Mouse (Mus musculus): ENCODE data around the gene Id1. TPM values are rescaled to one million over a fixed set of nuclear protein-coding genes. Genes with fewer than 3 reads are reported as not detected.

Id1 gene
- total RNA-seq, 2 experiments from 2014 or later, result 11.5 to 17.7 TPM

DNA sequence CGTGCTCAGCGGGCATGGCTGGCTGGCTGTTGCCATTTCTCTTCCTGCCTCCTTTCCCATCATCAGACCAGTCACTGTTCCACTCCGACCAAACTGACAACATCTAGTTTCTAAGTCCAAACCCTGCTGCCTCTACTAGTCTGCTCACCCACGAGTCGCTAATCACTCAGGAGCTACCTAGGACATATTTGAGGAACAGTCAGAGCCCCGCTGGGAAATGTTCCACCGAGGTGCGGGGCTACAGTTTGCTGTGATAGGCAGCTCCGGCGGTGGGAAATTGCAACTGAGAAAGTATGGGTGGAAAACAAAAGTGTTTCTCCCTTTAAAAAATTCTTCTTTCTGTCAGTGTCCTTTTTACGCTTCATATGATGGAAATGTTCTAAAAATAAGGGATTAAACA, 18.4 kb upstream of the Id1 start:
- DNase-seq, result no peak
- intact Hi-C loops (cut with DNase I), result no loop called here

DNA sequence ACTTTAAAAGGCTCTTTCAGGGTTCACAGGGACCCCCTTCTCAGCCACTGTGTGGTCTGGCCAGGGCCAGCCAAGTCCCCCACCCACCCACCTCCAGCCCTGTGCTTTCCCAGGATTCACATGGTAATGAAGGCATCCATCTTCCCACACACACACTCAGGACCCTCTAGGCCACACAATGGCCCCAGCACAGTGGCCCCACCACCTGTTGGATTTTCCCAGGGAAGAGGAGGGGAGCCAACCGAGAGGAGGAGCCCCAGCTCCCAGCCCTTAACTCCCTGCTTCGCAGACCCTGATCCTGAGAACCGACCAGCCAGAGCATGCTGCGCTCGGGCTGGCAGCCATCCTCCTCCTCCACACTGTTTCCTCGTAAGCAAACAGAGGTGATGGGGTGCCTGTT, 18.0 kb upstream of the Id1 start:
- no peak for DNase-seq
- intact Hi-C loops (cut with DNase I), result no loop called here

DNA sequence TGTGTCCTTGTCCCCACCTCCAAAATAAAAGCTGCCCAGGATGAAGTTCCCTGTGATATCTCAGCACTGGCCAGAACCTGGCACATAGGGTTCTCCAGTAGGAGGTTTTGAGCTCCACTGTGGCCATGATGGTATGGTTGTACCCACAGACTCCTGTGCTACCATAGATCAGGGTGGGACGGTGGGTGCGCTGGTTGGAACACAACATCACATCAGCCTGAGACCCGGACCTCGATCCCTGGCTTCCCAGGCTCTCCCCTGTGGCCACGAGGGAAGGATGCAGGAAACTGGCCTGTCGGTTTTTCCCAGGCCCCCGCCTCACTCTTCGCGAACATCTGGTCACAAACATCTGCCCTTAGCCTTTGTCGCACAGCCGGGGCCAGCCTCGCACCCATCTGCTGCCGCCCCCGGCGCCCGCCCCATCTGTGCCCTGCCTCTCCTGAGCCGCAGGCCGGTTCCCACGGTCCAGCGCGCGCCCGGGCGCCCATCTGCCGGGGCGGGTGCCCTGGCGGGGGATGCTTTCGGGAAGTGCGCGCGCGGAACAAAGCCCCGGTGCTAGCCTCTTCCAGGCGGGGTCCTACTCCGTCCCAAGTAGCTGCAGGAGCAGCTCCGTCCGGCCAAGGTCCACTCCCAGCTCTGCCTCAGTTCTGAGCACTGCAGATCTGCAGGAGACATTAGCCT, 12.3 kb upstream of the Id1 start:
- intact Hi-C loops (cut with DNase I), result no loop called here
- DNase-seq, result peak in 1 of 2 experiments; percentile 36

DNA sequence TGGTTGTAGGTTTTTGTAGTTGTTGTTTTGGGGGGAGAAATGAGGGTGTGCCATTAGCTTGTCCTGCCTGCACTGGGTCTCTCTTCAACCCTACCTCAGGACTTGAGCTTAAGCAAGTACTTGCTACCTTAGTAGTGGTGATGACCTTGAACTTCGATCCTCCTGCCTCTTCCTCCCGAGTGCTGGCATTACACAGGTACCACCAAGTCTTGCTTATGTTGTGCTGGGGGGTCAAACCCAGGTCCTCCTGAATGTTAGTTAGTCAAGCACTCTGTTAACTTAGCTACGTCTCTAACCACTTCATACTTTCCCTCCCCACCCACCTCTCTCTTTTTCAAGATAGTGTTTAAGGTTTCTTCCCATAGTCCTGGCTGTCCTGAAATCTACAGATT, 11.7 kb upstream of the Id1 start:
- intact Hi-C loops (cut with DNase I), result no loop called here
- DNase-seq, result no peak

DNA sequence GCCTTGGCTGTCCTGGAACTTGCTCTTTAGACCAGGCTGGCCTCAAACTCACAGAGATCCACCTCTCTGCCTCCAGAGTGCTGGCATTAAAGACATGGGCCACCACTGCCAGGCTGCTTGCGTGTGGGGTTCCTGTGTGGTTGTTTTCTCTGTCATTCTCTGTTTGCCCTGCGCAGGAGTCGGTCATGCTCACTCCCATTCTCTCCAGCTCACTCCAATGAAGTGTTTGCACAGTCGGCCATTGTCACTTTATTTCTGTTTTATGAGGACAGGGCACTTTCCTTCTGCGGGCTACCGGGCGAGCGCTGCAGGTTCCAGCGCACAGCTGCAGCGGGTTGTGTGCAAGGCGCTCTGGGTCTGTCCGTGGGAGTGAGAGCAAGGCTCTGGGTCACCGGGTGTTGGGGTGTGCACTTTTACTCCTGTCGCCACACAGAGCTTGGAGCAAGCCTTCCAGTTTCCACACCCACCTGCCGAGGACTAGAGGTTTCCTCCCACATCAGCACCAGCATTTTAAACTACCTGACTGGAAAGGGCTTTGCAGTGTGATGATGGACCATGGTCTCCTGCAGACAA, 10.8 kb upstream of the Id1 start:
- intact Hi-C loops (cut with DNase I), result no loop called here
- DNase-seq, result no peak

DNA sequence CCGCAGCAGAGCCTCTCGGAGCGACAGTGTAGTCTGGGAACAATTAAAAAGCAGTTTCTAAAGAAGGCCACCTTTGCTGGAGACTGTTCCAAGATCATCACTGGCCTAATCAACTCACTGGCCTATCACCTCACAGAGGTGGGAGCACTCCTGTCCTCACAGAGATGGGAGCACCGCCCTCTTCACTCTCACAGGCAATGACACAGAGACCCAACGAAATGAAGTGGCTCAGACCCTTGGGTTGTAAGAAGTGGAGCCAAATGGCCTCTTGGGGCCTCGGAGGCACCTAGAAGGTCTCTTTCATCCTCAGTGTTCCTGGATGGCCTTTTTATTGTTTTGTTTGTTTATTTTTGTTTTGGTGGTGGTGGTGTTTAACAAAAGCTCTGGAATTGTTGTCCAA, 9.8 kb upstream of the Id1 start:
- intact Hi-C loops (cut with DNase I), result no loop called here
- no peak for DNase-seq

DNA sequence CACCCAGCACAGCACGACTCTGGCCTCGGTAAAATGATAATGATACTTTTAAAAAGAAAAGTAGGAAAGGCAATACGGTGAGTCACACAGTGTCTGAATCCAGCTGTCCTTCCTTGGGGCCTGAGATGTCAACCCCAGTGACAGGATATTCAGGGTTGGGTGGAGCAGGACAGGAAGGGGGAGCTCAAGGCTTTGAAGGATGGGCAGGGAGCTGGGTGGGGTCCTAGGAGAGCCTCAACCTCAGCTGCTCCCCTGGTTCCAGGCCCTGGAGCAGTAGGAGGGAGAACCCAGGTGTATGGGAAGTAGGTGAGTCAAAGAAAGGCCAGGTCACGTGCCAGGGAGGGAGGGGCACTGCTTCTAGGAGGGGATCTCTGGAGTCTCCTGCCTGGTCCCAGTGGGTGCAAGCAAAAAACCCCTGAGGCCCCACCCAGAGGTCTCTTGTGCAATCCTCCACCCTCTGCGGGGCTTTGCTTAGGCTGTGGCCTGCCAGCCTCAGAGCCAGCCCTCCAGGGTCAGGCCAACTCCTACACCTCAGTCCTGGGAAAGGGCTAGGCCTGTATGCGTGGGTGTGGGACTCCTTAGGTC, 9.2 kb upstream of the Id1 start:
- DNase-seq, result no peak
- intact Hi-C loops (cut with DNase I), result no loop called here

DNA sequence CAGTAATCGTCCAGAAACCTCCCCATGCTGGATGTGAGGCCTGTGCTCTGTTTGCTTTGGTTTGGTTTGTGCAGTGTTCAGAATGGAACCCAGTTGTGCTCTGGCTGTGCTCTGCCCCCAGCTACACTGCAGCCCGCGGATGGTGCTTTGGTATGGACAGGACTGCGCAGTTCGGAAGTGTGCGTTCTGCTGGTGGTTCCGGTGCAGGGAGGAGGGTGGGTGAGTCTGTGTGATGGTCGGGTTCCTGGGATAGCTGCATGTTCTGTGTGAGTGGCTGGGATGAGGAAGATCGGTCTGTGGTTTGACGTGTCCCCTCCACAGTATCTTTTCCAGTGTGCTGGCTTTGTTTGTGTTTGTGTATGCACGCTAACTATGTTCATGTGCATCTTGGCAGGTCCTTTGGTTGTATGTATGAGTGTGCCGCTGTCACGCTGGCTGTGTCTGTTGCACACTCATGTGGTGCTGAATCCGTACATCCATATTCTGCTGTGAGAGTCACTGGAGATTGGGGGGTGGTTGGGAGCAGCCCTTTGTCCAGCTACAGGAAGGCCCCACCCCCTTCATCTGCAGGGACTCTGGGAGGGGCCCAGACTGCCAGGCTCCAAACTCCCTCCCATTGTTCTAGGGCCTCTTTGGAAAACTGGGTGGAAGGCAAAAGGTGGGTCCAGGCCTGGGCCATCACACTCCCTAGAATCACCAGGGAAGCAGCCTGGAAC, 8.1 kb upstream of the Id1 start:
- DNase-seq, result peak in 1 of 2 experiments; percentile 15
- intact Hi-C loops (cut with DNase I), result no loop called here

DNA sequence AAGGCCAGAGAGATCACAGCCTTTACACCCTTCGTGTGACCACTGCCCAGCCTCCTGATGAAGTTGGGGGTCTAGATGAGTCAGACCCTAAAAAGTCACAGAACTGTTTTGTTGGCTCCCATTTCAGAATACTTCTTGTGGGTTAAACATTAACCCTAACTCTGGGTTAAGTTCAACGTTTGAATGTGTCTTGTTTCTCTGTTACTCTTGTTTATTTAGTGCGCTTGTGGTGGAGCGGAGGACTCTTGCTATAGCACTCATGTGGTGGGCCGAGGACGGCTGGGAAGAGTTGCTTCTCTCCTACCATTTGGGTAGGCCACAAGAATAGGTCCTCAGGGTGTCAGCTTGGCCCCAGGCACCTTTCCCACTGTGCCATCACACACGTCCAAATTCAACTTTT, 7.5 kb upstream of the Id1 start:
- intact Hi-C loops (cut with DNase I), result no loop called here
- no peak for DNase-seq

DNA sequence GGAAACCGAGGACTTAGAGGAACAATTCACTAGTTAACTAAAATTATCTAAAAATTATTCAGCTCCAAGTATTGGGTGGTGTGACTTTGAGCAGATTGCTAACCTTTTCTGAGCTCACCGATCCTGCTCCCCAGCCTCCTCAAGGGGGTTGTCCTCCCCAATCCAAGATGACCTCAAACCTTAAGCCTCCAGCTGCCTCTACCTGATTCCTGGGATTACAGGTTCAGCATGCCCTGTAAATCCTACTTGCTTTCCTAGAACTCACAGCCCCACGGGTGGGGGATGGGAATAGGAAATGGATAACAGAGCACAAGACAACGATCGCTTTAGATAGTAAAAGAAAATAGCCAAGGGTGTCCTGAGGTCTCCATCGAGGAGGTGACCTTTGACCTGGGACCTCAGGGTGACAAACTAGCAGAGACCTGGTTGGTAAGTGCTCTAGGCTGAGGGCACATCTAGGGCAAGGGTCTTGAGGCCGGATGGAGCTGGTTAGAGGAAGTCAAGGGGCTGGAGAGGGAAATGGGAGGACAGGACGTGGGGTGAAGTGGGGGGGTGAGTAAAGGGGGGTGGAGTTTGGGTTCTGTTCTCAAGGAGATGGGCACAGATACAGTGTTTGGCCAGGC, 6.9 kb upstream of the Id1 start:
- intact Hi-C loops (cut with DNase I), result no loop called here

DNA sequence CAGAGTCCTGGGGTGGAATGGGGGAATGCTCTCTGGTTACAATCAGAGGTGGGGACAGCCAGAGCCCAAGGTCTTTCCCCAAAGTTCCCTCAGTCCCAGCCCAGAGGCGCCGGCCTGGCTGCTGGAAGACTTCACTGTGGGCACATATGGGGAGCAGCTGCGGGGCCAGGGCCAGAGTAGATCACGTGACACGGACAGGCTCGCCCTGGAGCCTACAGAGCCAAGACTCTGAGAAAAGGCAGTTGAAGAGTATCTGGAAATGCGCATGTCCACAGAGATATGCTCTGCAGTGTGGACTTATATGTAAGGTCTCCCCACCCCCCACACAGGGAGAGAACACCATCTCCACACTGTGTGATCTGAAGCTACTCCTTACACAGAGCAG, 6.4 kb upstream of the Id1 start:
- DNase-seq, result peak; percentile 48 to 53
- intact Hi-C loops (cut with DNase I), result no loop called here

More for the DNA sequence above, 6.9 kb upstream of the Id1 start:
- DNase-seq, result no peak

DNA sequence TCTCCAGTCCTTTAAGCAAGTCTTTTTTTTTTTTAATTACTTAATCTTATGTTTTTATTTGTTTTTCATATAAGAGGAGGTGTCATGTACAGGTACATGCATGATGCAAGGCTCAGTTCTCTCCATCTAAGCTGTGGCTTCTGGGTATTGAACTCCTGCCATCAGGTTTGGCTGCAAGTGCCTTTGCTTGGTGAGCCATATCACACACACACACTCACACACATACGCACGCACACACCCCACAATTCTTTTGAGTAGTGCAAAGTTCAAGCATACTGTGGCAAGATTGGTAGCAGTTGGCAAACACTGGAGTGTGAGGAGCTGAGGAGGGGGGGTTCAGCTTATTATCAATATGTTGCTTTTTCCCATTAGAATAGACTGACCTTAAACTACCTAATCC, 2.9 kb upstream of the Id1 start:
- intact Hi-C loops (cut with DNase I), result no loop called here
- DNase-seq, result no peak

DNA sequence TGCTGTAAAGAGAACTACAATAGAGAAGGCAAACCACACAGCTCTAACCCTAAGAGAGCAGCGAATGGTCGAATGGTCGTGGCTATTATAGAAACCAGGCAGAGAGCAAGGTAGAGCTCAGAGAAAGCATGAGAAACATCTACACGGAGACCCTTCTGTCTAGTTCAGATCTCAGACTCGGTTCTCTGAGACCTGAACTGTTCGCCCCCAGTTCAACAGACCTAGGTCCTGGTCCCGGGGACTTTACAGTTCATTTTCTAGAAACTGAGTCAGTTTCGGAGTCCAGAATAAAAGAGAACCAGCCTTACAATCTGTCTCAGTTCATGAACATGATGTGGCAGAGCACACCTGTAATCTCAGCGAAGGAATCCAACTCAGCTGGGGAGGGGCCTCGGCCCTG, 1.6 kb upstream of the Id1 start:
- DNase-seq, result no peak
- intact Hi-C loops (cut with DNase I), result no loop called here

DNA sequence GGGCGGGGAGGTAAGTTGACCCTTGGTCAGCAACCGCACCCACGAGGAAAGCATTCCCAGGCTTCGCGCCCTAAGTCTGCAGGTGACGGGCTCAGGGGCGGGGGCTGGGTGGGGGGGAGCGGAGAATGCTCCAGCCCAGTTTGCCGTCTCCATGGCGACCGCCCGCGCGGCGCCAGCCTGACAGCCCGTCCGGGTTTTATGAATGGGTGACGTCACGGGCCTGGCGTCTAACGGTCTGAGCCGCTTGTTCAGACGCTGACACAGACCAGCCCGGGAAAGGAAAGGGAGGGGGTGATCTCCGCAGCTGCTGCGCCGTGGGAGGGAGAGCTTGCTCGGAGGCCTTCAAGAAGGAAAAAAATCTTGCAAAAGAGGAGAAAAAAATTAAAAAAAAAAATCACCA, 1.1 kb upstream of the Id1 start:
- peak; percentile 78 to 89 for DNase-seq
- intact Hi-C loops (cut with DNase I), result no loop called here

DNA sequence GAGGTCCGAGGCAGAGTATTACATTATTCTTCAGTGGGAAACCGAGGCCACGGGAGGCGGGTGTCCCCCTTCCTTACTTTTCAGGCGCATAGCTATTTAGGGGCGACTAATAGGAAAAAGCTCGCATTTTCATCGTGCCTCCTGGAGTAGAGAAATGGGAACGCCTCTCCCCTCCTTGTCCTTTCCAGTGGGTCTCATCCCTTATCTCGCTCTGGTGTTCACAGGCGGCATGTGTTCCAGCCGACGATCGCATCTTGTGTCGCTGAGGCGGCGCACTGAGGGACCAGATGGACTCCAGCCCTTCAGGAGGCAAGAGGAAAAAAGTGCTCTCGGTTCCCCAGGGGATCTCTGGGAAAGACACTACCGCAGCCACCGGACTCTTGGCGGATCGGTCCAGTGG, 697 bp downstream of the Id1 start:
- intact Hi-C loops (cut with DNase I), result no loop called here
- no peak for DNase-seq

DNA sequence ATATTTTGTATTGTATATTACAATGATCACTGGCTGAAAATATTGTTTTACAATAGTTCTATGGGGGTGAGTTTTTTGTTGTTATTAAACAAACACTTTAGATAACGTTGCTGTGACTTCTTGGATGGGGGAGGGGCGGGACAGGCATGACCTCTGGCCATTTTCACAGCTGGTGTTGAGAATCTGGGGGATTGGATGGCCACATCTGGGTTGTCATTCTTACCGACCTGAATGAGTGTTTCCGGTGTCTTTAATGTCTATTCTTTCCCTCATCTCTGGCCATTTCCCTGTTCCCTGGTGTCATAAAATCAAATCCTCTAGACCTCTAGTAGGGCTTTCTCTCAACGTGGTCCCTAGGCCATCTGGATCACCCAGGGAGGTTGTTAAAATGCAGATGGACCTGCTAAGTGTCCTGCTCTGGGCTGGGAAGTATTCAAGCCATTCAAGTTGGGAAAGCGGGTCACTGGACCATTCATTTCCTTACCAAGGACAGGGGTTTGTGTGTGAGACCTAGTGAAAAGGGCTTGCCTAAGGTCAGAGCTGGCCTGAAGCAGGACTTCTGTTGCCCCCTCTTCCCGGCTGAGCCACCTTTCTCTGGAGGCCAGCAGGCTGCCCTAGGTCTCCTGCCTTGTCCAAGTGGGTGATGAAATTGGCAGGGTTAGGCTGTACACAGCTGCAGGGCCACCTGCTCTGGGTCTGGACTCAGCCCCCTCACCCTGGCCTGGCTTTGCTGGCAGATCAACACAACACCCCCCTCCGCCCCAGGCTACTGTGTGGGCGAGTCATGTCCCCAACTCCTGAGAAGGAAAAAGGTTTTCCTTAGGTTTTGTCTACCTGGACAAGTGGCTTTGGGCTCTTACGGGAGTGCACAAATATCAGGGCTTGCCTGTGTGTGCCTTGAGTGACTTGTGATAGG, 1.5 kb downstream of the Id1 start:
- no peak for DNase-seq
- intact Hi-C loops (cut with DNase I), result no loop called here

DNA sequence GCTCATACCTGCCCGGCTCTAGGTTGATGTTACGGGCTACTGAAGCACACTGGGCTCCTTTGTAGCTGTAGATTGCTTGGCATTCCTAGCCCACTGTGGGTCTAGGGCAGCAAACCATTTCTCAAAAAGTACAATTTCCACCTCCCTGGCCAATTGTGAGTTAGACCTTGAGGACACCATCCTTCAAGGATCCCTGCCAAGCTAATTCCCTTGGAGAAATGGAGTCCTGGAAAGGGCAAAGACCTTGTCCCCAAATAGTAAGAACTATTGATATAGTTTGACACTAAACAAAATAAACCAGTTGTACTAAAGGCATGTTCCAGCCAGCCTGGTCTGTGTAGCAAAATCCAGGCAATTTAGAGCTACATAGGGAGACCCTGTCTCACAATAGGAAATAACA, 2.3 kb downstream of the Id1 start:
- intact Hi-C loops (cut with DNase I), result no loop called here
- no peak for DNase-seq

DNA sequence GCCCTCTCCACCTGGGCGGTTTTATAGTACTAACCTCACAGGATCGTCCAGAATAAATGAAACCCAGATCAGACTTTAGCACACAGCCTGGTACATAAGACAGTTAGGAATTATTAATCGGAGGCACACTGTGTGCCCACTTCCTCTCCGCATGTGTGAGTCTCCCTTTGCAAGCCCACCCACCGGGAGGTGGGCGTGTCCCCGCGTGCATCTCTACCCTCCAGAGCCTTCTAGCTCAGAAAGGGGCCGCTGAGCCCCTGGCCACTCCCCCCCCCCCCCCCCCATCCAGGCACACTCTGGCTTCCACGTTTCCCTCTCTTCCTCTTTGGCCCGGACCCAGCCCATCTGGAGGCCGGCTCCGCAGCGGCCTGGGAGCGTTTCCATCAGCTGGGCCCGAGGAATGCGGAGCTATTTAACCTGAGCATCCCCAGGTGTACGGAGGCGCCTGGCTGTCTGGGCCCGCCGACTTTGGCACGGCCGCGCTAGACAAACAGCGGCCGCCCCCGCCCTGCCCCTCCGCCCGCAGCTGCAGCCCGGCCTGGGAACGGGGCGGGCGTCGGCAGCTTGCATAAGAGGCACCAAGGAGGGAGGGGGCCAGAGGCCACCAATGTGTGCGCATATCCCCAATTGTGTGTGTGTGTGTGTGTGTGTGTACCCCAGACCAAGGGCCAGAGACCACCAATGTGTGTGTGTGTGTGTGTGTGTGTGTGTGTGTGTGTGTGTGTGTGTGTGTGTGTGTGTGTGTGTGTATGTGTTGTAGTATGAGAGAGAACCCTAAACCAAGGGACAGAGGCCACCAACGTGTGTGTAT, 3.2 kb downstream of the Id1 start:
- peak; percentile 65 to 80 for DNase-seq
- intact Hi-C loops (cut with DNase I), result no loop called here

DNA sequence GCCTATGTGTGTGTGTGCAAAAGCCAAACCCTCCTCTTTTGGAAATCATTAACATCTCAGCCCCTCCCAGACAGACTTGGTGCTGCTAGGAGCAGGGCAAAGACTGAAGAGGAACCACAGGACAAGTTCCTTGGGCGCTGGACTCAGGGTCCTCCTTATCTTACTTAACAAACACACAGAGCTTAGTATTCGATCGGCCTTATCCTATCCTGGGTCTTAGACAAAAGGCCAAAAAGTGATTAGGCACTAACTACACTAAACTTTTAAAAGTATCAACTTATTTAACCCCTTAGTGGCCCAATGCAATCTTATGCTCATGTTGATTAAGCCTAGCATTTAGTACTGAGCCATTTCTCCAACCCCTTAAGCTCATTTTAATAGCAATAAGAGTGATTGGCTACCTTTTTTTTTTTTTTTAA, 3.8 kb downstream of the Id1 start:
- intact Hi-C loops (cut with DNase I), result no loop called here
- no peak for DNase-seq
